Mouse (Mus musculus) MEL (cell line): Measurements from ENCODE around the gene Strada. TPM values are rescaled to one million over a fixed set of nuclear protein-coding genes. Genes with fewer than 3 reads are reported as not detected.

Source experiments
- DNase-seq: peaks from one replicate; pipeline ENCODE4 v3.0.0; 2011; ENCODE audit warnings: low read depth, low spot score
- H3K27ac ChIP-seq: 2 replicates; pipeline ENCODE4 v1.5.1; 2012; ENCODE audit warnings: low read depth, mild to moderate bottlenecking, control low read depth, low read length, moderate library complexity; ENCODE audit not compliant: control insufficient read depth
- H3K27me3 ChIP-seq, 2 experiments: fragments of 150-350 bp in 1 of 2; sonication (generic) in 1 of 2; 2 replicates each; pipeline ENCODE4 v1.6.1; 2012; ENCODE audit warnings: low read length in 2 of 2, mild to moderate bottlenecking in 2 of 2, improper control_type of control experiment in 1 of 2, moderate library complexity in 1 of 2; ENCODE audit not compliant: insufficient read depth in 2 of 2, control insufficient read depth in 1 of 2
- H3K36me3 ChIP-seq, 2 experiments: 2 replicates each; pipeline ENCODE4 v1.6.1; 2012 to 2014; ENCODE audit warnings: low read length in 2 of 2, improper control_type of control experiment in 1 of 2, inconsistent platforms in 1 of 2, mild to moderate bottlenecking in 1 of 2; ENCODE audit not compliant: insufficient read depth in 2 of 2, control insufficient read depth in 1 of 2
- H3K4me1 ChIP-seq, 2 experiments: fragments of 150-350 bp in 1 of 2; sonication (generic) in 1 of 2; 2 replicates each; pipeline ENCODE4 v1.6.1; 2012; ENCODE audit warnings: low read length in 2 of 2, improper control_type of control experiment in 1 of 2, mild to moderate bottlenecking in 1 of 2; ENCODE audit not compliant: insufficient read depth in 2 of 2, control insufficient read depth in 1 of 2
- H3K4me3 ChIP-seq, 2 experiments: fragments of 150-350 bp in 1 of 2; sonication (generic) in 1 of 2; 2 replicates each; pipeline ENCODE4 v1.5.1; 2012; ENCODE audit warnings: low read depth in 2 of 2, low read length in 2 of 2, mild to moderate bottlenecking in 2 of 2, moderate library complexity in 2 of 2, control low read depth in 1 of 2, improper control_type of control experiment in 1 of 2; ENCODE audit not compliant: control insufficient read depth in 1 of 2, insufficient read depth in 1 of 2
- H3K79me2 ChIP-seq: 2 replicates; pipeline ENCODE4 v1.6.1; 2012; ENCODE audit warnings: mild to moderate bottlenecking, low read length, moderate library complexity; ENCODE audit not compliant: control insufficient read depth, poor library complexity, insufficient read depth
- H3K9ac ChIP-seq: 2 replicates; pipeline ENCODE4 v1.6.1; 2012; ENCODE audit warnings: low read depth, mild to moderate bottlenecking, control low read depth, low read length, moderate library complexity; ENCODE audit not compliant: control insufficient read depth, poor library complexity, severe bottlenecking
- H3K9me3 ChIP-seq: fragments of 150-350 bp; sonication (generic); replicated peaks from 2 replicates; pipeline ENCODE4 v1.6.1; 2012; ENCODE audit warnings: mild to moderate bottlenecking, low read length, improper control_type of control experiment, moderate library complexity; ENCODE audit not compliant: insufficient read depth
- BHLHE40 ChIP-seq: IDR thresholded peaks from 2 replicates; pipeline ENCODE4 v1.6.1; 2012; ENCODE audit warnings: low read depth, mild to moderate bottlenecking, inconsistent platforms, low read length, improper control_type of control experiment, borderline replicate concordance
- CTCF ChIP-seq, 3 experiments: IDR thresholded peaks in 2 of 3; conservative IDR thresholded peaks in 1 of 3; 2 replicates each; pipeline ENCODE4 v1.5.1; 2011 to 2012; ENCODE audit warnings: low read length in 3 of 3, low read depth in 2 of 3, mild to moderate bottlenecking in 2 of 3, improper control_type of control experiment in 1 of 3, inconsistent platforms in 1 of 3, mixed read lengths in 1 of 3, moderate library complexity in 1 of 3; ENCODE audit not compliant: control insufficient read depth in 1 of 3, insufficient read depth in 1 of 3, poor library complexity in 1 of 3, severe bottlenecking in 1 of 3
- E2F4 ChIP-seq: IDR thresholded peaks from 2 replicates; pipeline ENCODE4 v1.6.1; 2011; ENCODE audit warnings: low read depth, low read length, improper control_type of control experiment, borderline replicate concordance
- ELF1 ChIP-seq: IDR thresholded peaks from 2 replicates; pipeline ENCODE4 v1.6.1; 2014; ENCODE audit warnings: low read depth, mild to moderate bottlenecking, inconsistent platforms, low read length, improper control_type of control experiment, moderate library complexity
- ETS1 ChIP-seq: IDR thresholded peaks from 2 replicates; pipeline ENCODE4 v1.6.1; 2012; ENCODE audit warnings: low read depth, mild to moderate bottlenecking, inconsistent platforms, low read length, improper control_type of control experiment, moderate library complexity
- GATA1 ChIP-seq: IDR thresholded peaks from 2 replicates; pipeline ENCODE4 v1.6.1; 2011; ENCODE audit warnings: low read depth, low read length, improper control_type of control experiment
- KAT2A ChIP-seq: conservative IDR thresholded peaks from 2 replicates; pipeline ENCODE4 v1.6.1; 2012; ENCODE audit warnings: low read depth, low read length, improper control_type of control experiment, inconsistent platforms
- MAX ChIP-seq: IDR thresholded peaks from 2 replicates; pipeline ENCODE4 v1.6.1; 2011; ENCODE audit warnings: low read length, improper control_type of control experiment
- MYB ChIP-seq: IDR thresholded peaks from 2 replicates; pipeline ENCODE4 v1.6.1; 2011; ENCODE audit warnings: mild to moderate bottlenecking, low read depth, low read length, improper control_type of control experiment
- MYC ChIP-seq: IDR thresholded peaks from 2 replicates; pipeline ENCODE4 v1.6.1; 2011; ENCODE audit warnings: low read depth, mild to moderate bottlenecking, low read length, improper control_type of control experiment, moderate library complexity
- NELFE ChIP-seq: IDR thresholded peaks from 2 replicates; pipeline ENCODE4 v1.6.1; 2011; ENCODE audit warnings: low read depth, low read length, improper control_type of control experiment
- POLR2AphosphoS5 ChIP-seq: IDR thresholded peaks from 2 replicates; pipeline ENCODE4 v1.6.1; 2012; ENCODE audit warnings: low read depth, borderline replicate concordance, mild to moderate bottlenecking, inconsistent platforms, low read length, moderate library complexity, mixed read lengths
- RAD21 ChIP-seq: IDR thresholded peaks from 2 replicates; pipeline ENCODE4 v1.6.1; 2011; ENCODE audit warnings: mild to moderate bottlenecking, low read depth, low read length, improper control_type of control experiment
- SIN3A ChIP-seq: IDR thresholded peaks from 2 replicates; pipeline ENCODE4 v1.6.1; 2012; ENCODE audit warnings: low read length, improper control_type of control experiment, inconsistent platforms
- TAL1 ChIP-seq: IDR thresholded peaks from 2 replicates; pipeline ENCODE4 v1.6.1; 2012; ENCODE audit warnings: mild to moderate bottlenecking, inconsistent platforms, low read length, moderate library complexity, mixed read lengths
- TBP ChIP-seq: IDR thresholded peaks from 2 replicates; pipeline ENCODE4 v1.8.0; 2011; ENCODE audit warnings: low read depth, low read length, improper control_type of control experiment
- USF1 ChIP-seq: IDR thresholded peaks from 2 replicates; pipeline ENCODE4 v1.6.1; 2014; ENCODE audit warnings: low read depth, mild to moderate bottlenecking, inconsistent platforms, low read length, improper control_type of control experiment, moderate library complexity
- USF2 ChIP-seq, 2 experiments: IDR thresholded peaks; 2 replicates each; pipeline ENCODE4 v1.6.1; 2011 to 2012; ENCODE audit warnings: improper control_type of control experiment in 2 of 2, low read length in 2 of 2, borderline replicate concordance in 1 of 2, inconsistent platforms in 1 of 2, low read depth in 1 of 2, mild to moderate bottlenecking in 1 of 2; ENCODE audit not compliant: insufficient read depth in 1 of 2
- ZNF384 ChIP-seq: IDR thresholded peaks from 2 replicates; pipeline ENCODE4 v1.6.1; 2012; ENCODE audit warnings: low read depth, mild to moderate bottlenecking, inconsistent platforms, low read length, improper control_type of control experiment
- polyA plus RNA-seq, 2 experiments: library from polyadenylated mRNA; stranded (reverse) in 1 of 2; unstranded in 1 of 2; fragments of >175 nt in 1 of 2; fragments of >200 nt in 1 of 2; gene quantifications; 2 replicates each; pipeline versions ENCODE4 v1.2.1 to v1.2.4; 2012; ENCODE audit warnings: low replicate concordance in 2 of 2, low read depth in 1 of 2; ENCODE audit not compliant: insufficient read length in 2 of 2, insufficient read depth in 1 of 2, missing spikeins in 1 of 2
- total RNA-seq: library from RNA; depleted of rRNA; stranded (reverse); fragments of 300-350 nt; gene quantifications from 2 replicates; pipeline ENCODE4 v1.2.3, GENCODE M21; 2012

The Strada gene
- total and polyA plus RNA-seq, 3 experiments, result 25.5 to 39.8 TPM; not detected in 1

GRCm38 (mm10) chr11:106180449-106180801, 21.5 kb downstream of the Strada start:
- H3K4me1 ChIP-seq, result peaks cover 22 to 37% of the 10 kb centered on the region in 2 experiments
- no peak overlapping the region for H3K4me3 ChIP-seq
- no peaks in the 10 kb centered on the region for H3K9me3 ChIP-seq
- H3K27me3 ChIP-seq, result no peaks in the 10 kb centered on the region
- TF ChIP-seq ZNF384, result no peak
- no peak for TF ChIP-seq E2F4
- TF ChIP-seq TBP, result no peak
- TF ChIP-seq SIN3A, result no peak
- no peak for TF ChIP-seq BHLHE40
- no peak for TF ChIP-seq ELF1
- TF ChIP-seq POLR2AphosphoS5, result no peak
- TF ChIP-seq GATA1, result no peak
- TF ChIP-seq USF2 (IDR thresholded peaks at IDR 0.05; ENCODE audit: borderline replicate concordance in 1 of 2, insufficient read depth in 1 of 2, low read depth in 1 of 2, low read length in 2 of 2), result no peak
- peaks cover 2 to 36% of the 10 kb centered on the region in 2 experiments; a peak in 3 of 4 replicates for H3K36me3 ChIP-seq
- no peak overlapping the region for H3K9ac ChIP-seq
- H3K79me2 ChIP-seq, result no peaks in the 10 kb centered on the region
- no peak overlapping the region for H3K27ac ChIP-seq
- DNase-seq, result no peak

- Histone ChIP-seq H3K9ac (no peak overlapping the region), H3K79me2 (no peaks in the 10 kb centered on the region)
- TF ChIP-seq CTCF (IDR thresholded peaks at IDR 0.05 in 2 of 3, conservative IDR thresholded peaks at IDR 0.05 in 1 of 3; ENCODE audit: control insufficient read depth in 1 of 3, insufficient read depth in 1 of 3, low read depth in 2 of 3, low read length in 3 of 3, poor library complexity in 1 of 3, severe bottlenecking in 1 of 3) (no peak), MYC (no peak), POLR2AphosphoS5 (no peak), ETS1 (no peak), KAT2A (no peak), TAL1 (no peak), ZNF384 (no peak), USF1 (no peak), RAD21 (no peak), GATA1 (no peak), MAX (no peak), NELFE (no peak), MYB (no peak)
- TF ChIP-seq, all 39 proteins: peak for 0
- Histone ChIP-seq H3K36me3 (peaks cover 1 to 36% of the 10 kb centered on the region in 2 experiments; a peak in 3 of 4 replicates), H3K27me3 (no peaks in the 10 kb centered on the region), H3K4me3 (no peak overlapping the region), H3K9me3 (no peaks in the 10 kb centered on the region), H3K27ac (no peak overlapping the region), H3K4me1 (peaks cover 22 to 37% of the 10 kb centered on the region in 2 experiments)
- no peak for DNase-seq
Observed at GRCm38 (mm10) chr11:106179711-106180448, 22.1 kb downstream of the Strada start.
